Mouse (Mus musculus): ENCODE measurements around the gene Rps25. TPM values are rescaled to one million over a fixed set of nuclear protein-coding genes. Genes with fewer than 3 reads are reported as not detected.
"Not testable (repeated sequence)": the region's sequence is repeated elsewhere in the genome, so short reads cannot be mapped to it uniquely, and the experiment has no call there.

The Rps25 gene
- polyA plus RNA-seq, 1 experiment: 299 TPM

DNA sequence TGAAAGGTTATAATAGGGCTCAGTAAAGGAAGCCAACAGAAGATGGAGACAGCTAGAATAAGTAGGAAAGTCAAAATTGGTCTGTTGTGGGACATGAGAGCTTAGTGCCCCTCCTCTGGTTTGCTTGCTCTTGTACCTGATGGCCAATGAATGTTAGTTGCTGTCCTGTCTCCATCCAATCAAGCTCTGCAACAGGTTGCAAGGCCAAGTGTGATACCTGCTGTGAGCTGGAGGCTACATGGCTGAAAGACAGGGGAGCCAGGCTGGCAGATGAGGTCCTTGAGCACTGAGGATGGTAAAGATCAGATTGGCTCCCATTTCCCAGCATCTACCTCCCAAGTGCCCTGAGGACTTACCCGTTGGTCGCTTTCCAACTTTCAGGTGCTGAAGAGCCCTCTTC, 5.8 kb downstream of the Rps25 start:
- no peak for DNase-seq
- Histone ChIP-seq H3K27ac (ENCODE audit: insufficient read depth, low read depth, low read length) (no peak overlapping the region), H3K4me1 (ENCODE audit: control insufficient read depth, insufficient read depth, low read length) (peaks cover 8% of the 10 kb centered on the region; the same call in 1 of the 2 replicates), H3K4me3 (ENCODE audit: insufficient read depth, low read depth, low read length) (no peak overlapping the region), H3K36me3 (ENCODE audit: control insufficient read depth, insufficient read depth, low read length) (peaks cover 1% of the 10 kb centered on the region), H3K27me3 (replicated peaks; ENCODE audit: control insufficient read depth, insufficient read depth, low read length) (no peaks in the 10 kb centered on the region)
- 74% methylated on average over 2 of the region's 2 CpGs for WGBS
- TF ChIP-seq CTCF (conservative IDR thresholded peaks at IDR 0.05; ENCODE audit: insufficient read depth, insufficient read length, low read depth, low read length) (no peak), POLR2A (IDR thresholded peaks at IDR 0.05; ENCODE audit: low read depth, low read length) (no peak)

DNA sequence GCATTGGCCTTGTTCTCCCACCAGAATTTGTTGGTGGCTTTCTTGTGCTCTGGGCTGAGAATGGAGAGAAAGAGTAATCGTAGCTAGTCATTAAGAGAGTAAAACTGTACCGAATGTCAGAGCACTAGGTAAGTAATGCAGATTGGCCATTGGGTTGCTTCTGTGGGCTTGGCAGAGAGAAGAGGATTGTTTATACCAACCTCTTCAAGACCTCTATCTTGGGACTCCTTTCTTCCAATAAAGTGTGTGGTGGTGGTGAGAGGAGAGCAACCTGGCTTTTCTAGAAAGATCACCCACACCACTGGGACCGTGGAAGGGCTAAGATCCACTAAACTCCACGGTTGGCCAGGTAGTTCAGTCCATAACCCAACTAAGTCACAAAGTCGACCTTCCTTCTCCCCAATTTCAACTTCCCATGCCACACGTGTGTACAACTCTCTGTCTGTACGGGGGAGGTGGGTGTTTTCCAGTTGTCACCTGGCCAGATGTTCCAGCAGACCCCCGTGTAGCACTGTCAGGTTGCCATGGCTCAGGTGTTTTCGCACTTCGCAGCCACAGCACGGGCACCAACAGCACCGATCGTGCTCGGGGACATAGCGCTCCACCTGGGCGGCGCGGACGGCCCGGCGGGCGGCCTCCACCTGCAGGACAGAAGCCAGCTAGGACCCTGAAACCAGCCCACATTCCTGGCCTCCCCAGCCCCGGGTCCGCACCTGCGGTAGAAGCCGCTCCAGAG, 10.4 kb downstream of the Rps25 start:
- H3K4me3 ChIP-seq (ENCODE audit: insufficient read depth, low read depth, low read length): peak overlapping the region; percentile 71
- no peaks in the 10 kb centered on the region for H3K27me3 ChIP-seq (replicated peaks; ENCODE audit: control insufficient read depth, insufficient read depth, low read length)
- 3% methylated on average over 26 of the region's 26 CpGs for WGBS
- TF ChIP-seq POLR2A (IDR thresholded peaks at IDR 0.05; ENCODE audit: low read depth, low read length): no peak
- no peak for TF ChIP-seq CTCF (conservative IDR thresholded peaks at IDR 0.05; ENCODE audit: insufficient read depth, insufficient read length, low read depth, low read length)
- peaks cover 4% of the 10 kb centered on the region; the same call in 1 of the 2 replicates for H3K4me1 ChIP-seq (ENCODE audit: control insufficient read depth, insufficient read depth, low read length)
- DNase-seq: no peak
- H3K27ac ChIP-seq (ENCODE audit: insufficient read depth, low read depth, low read length): peak overlapping the region; percentile 40; the same call in 1 of the 2 replicates
- no peaks in the 10 kb centered on the region; the same call in 1 of the 2 replicates for H3K36me3 ChIP-seq (ENCODE audit: control insufficient read depth, insufficient read depth, low read length)

DNA sequence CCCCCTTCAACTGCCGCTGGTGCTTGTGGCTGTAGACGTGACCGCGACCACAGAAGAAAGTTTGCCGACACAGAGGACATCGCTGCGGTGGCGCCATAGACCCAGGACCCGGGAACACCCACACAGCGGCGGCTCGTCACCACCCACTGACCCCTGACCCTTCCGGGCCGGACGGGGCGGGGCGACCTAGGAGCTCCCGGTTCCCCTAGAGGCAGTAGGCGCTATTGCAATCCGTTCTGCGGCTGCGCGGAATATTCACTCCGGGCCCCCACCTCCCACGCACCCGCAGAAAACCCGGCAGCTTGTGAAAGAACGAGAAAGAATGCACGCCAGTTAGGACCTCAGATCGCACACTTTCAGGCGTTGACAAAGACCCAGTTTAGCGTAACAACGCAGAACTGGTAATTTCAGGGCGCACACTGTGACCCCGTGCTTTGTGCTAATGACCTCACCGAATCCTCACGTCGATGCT, 11.0 kb downstream of the Rps25 start:
- Histone ChIP-seq H3K36me3 (ENCODE audit: control insufficient read depth, insufficient read depth, low read length) (no peaks in the 10 kb centered on the region; the same call in 1 of the 2 replicates), H3K4me3 (ENCODE audit: insufficient read depth, low read depth, low read length) (peak overlapping the region; percentile 71), H3K27me3 (replicated peaks; ENCODE audit: control insufficient read depth, insufficient read depth, low read length) (no peaks in the 10 kb centered on the region), H3K27ac (ENCODE audit: insufficient read depth, low read depth, low read length) (peak overlapping the region; percentile 43; the same call in 1 of the 2 replicates), H3K4me1 (ENCODE audit: control insufficient read depth, insufficient read depth, low read length) (peaks cover 4% of the 10 kb centered on the region; the same call in 1 of the 2 replicates)
- WGBS: under 1% methylated on average over 38 of the region's 38 CpGs
- TF ChIP-seq POLR2A (IDR thresholded peaks at IDR 0.05; ENCODE audit: low read depth, low read length) (no peak), CTCF (conservative IDR thresholded peaks at IDR 0.05; ENCODE audit: insufficient read depth, insufficient read length, low read depth, low read length) (peak; percentile 66)
- peak; percentile 96 for DNase-seq

DNA sequence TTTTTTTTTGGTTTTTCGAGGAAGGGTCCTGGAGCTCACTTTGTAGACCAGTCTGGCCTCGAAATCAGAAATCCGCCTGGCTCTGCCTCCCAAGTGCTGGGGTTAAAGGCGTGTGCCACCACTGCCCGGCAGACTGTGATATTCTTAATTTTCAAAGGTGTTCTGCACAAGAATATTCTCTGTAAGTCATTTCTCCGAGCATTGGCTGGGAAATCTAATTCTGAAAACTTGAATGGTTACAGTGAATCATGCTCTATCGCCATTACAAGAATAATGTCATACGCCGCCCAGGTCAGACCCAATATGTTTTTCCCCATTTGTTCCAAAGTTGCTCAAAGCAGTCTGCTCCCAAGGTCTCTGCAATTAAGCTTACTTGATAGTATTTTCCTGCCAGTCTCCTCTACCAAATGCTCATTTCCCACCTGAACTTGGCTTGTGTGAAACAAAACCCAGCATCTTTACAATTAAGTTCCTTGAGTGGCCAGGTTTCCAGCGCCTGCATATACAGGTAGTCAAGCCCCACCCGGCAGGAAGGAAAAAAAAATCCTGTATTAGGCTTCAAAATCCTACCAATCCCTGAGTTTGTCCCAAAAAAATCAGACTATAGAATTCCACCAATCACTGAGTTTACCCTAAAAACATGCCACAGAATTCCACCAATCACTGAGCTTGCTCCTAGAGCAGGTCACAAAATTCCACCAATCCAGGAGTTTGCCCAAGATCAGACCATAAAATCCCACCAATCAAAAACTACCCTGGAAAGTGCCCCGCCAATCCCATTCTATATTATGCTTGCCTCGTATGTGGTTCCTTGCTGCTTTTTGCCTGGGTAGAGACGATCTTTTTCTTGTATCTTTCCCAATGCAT, 11.8 kb downstream of the Rps25 start, which contains the start of gene Ccdc84:
Gene Ccdc84 (minus strand): TSS at position 51 of the 867 bp plus-strand sequence.
- WGBS: 70% methylated on average over 14 of the region's 14 CpGs
- peak within 1 kb of the TSS; percentile 43; the same call in 1 of the 2 replicates for H3K27ac ChIP-seq (ENCODE audit: insufficient read depth, low read depth, low read length)
- peak within 1 kb of the TSS; percentile 71 for H3K4me3 ChIP-seq (ENCODE audit: insufficient read depth, low read depth, low read length)
- peaks cover 4% of the 10 kb centered on the region; the same call in 1 of the 2 replicates for H3K4me1 ChIP-seq (ENCODE audit: control insufficient read depth, insufficient read depth, low read length)
- no peaks in the 10 kb centered on the region for H3K27me3 ChIP-seq (replicated peaks; ENCODE audit: control insufficient read depth, insufficient read depth, low read length)
- no peaks in the 10 kb centered on the region for H3K36me3 ChIP-seq (ENCODE audit: control insufficient read depth, insufficient read depth, low read length)
- no peak for TF ChIP-seq CTCF (conservative IDR thresholded peaks at IDR 0.05; ENCODE audit: insufficient read depth, insufficient read length, low read depth, low read length)
- TF ChIP-seq POLR2A (IDR thresholded peaks at IDR 0.05; ENCODE audit: low read depth, low read length): no peak
- no peak for DNase-seq

DNA sequence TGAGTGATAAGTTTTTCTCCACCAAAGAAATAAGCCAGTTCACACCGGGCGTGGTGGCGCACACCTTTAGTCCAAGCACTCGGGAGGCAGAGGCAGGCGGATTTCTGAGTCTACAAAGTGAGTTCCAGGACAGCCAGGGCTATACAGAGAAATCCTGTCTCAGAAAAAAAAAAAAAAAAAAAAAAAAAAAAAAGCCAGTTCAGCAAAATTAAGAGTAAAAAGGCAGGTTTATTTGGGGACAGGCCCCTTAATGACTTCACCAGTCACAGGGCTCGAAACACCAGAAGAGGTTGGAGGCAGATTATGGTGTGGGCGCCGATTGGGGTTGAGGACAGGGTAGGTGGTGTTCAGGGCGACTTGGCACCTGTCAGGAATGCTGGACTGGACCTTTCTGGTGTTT, 12.8 kb downstream of the Rps25 start:
- 86% methylated on average over 9 of the region's 9 CpGs for WGBS
- not testable (repeated sequence) for H3K4me1 ChIP-seq (ENCODE audit: control insufficient read depth, insufficient read depth, low read length); H3K27ac ChIP-seq (ENCODE audit: insufficient read depth, low read depth, low read length); H3K4me3 ChIP-seq (ENCODE audit: insufficient read depth, low read depth, low read length); H3K36me3 ChIP-seq (ENCODE audit: control insufficient read depth, insufficient read depth, low read length); DNase-seq; H3K27me3 ChIP-seq (replicated peaks; ENCODE audit: control insufficient read depth, insufficient read depth, low read length)

DNA sequence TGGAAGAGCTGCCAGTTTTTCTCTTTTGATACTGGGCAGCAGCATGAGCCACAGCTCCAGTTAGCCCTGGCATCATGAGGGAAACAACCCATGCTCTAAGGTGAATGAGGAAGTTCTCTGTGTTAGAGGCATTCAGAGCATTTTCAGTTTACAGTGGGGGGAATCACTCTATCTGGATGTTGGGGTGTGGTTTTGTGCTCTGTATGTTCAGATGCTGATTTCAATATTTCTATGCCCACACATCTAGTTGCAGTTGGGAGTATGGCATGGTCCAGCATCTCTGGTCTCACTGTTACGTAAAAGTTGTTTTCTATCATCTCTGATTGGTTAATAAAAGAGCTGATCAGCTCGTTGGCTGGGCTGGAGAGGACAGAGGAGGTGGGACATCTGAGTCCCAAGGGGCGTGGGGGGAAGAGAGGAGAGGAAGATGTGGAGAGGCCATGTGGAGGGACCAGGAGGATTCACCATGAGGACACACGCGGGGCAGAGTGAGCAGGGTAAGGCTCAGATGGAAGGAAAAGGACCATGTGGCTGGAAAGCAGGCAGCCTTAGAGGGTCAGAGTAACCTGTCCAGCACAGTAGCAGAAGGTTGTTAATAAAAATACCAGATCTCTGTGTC, 13.4 kb downstream of the Rps25 start:
- no peak for DNase-seq
- Histone ChIP-seq H3K4me3 (ENCODE audit: insufficient read depth, low read depth, low read length) (no peak overlapping the region), H3K27ac (ENCODE audit: insufficient read depth, low read depth, low read length) (no peak overlapping the region), H3K4me1 (ENCODE audit: control insufficient read depth, insufficient read depth, low read length) (peaks cover 4% of the 10 kb centered on the region; the same call in 1 of the 2 replicates), H3K36me3 (ENCODE audit: control insufficient read depth, insufficient read depth, low read length) (no peaks in the 10 kb centered on the region), H3K27me3 (replicated peaks; ENCODE audit: control insufficient read depth, insufficient read depth, low read length) (no peaks in the 10 kb centered on the region)
- no peak for TF ChIP-seq POLR2A (IDR thresholded peaks at IDR 0.05; ENCODE audit: low read depth, low read length)
- TF ChIP-seq CTCF (conservative IDR thresholded peaks at IDR 0.05; ENCODE audit: insufficient read depth, insufficient read length, low read depth, low read length): no peak
- WGBS: 72% methylated on average over 5 of the region's 5 CpGs

Data from kidney, adult 2 months (tissue).